Mouse (Mus musculus) heart, embryonic 15.5 days (tissue): ENCODE measurements around the gene Usp8. TPM values are rescaled to one million over a fixed set of nuclear protein-coding genes. Genes with fewer than 3 reads are reported as not detected.

ENCODE experiments used
- ATAC-seq: fragments of 200-750 bp; cut with Nextera tagmentation; replicated peaks from 2 replicates; pipeline ENCODE4 v1.8.0; 2017; ENCODE audit warnings: low read depth, moderate TSS enrichment; ENCODE audit not compliant: insufficient number of reproducible peaks, insufficient read depth, low FRiP score
- H3K27ac ChIP-seq: fragments of 300-500 bp; sonication (generic); 2 replicates; pipeline ENCODE4 v1.5.1; 2015; ENCODE audit warnings: mild to moderate bottlenecking, inconsistent platforms
- H3K27me3 ChIP-seq: fragments of 300-500 bp; sonication (generic); 2 replicates; pipeline ENCODE4 v1.6.1; 2015; ENCODE audit warnings: inconsistent platforms
- H3K36me3 ChIP-seq: fragments of 300-500 bp; sonication (generic); 2 replicates; pipeline ENCODE4 v1.6.1; 2015; ENCODE audit warnings: mild to moderate bottlenecking, inconsistent platforms
- H3K4me1 ChIP-seq: fragments of 300-500 bp; sonication (generic); replicated peaks from 2 replicates; pipeline ENCODE4 v1.6.1; 2015; ENCODE audit warnings: inconsistent platforms
- H3K4me2 ChIP-seq: fragments of 300-500 bp; sonication (generic); 2 replicates; pipeline ENCODE4 v1.6.1; 2015; ENCODE audit warnings: inconsistent platforms, mild to moderate bottlenecking, moderate library complexity
- H3K4me3 ChIP-seq: fragments of 300-500 bp; sonication (generic); 2 replicates; pipeline ENCODE4 v1.5.1; 2015; ENCODE audit warnings: mild to moderate bottlenecking, inconsistent platforms
- H3K9ac ChIP-seq: fragments of 300-500 bp; sonication (generic); 2 replicates; pipeline ENCODE4 v1.6.1; 2015; ENCODE audit warnings: mild to moderate bottlenecking, inconsistent platforms
- H3K9me3 ChIP-seq: fragments of 300-500 bp; sonication (generic); replicated peaks from 2 replicates; pipeline ENCODE4 v1.6.1; 2016; ENCODE audit warnings: inconsistent platforms
- WGBS: fragments of 180-500 bp; shearing (Covaris S2); methylation state at CpG from one replicate; pipeline ENCODE4 v1.1.7; 2015; ENCODE audit warnings: mixed read lengths; 5-methylcytosine and 5-hydroxymethylcytosine counted together
- polyA plus RNA-seq: library from polyadenylated mRNA; unstranded; fragments of >200 nt; fragmentation: Nextera tagmentation; extraction: Ambion mirVana; gene quantifications from 2 replicates; pipeline ENCODE4 v1.2.1, GENCODE M21; 2015

The Usp8 gene
- polyA plus RNA-seq, 1 experiment from 2014 or later, result 26.8 TPM

DNA sequence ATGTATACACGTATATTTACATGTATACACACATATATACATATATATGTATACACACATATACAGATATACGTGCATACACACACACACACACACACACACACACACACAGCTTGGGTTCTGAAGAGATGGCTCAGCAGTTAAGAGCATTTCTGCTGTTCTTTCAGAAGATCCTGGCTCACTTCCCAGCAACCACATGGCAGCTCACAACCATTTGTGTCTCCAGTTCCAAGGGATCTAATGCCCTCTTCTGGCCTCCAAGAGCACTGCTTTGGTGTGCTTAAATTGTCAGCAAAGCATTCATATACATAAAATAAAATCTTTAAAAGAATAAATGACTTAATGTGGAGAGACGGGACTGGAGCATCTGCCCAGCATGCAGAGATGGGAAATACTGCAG lies 75.3 kb downstream of the Usp8 start:
- H3K9me3 ChIP-seq, result no peaks in the 10 kb centered on the region
- H3K4me1 ChIP-seq, result peaks cover 1% of the 10 kb centered on the region
- no peak for ATAC-seq
- no peak overlapping the region for H3K4me2 ChIP-seq
- H3K9ac ChIP-seq, result no peak overlapping the region
- no peak overlapping the region for H3K27ac ChIP-seq
- no peaks in the 10 kb centered on the region for H3K27me3 ChIP-seq
- H3K36me3 ChIP-seq, result no peaks in the 10 kb centered on the region
- H3K4me3 ChIP-seq, result no peak overlapping the region
- WGBS, result 77% methylated on average over 3 of the region's 3 CpGs

DNA sequence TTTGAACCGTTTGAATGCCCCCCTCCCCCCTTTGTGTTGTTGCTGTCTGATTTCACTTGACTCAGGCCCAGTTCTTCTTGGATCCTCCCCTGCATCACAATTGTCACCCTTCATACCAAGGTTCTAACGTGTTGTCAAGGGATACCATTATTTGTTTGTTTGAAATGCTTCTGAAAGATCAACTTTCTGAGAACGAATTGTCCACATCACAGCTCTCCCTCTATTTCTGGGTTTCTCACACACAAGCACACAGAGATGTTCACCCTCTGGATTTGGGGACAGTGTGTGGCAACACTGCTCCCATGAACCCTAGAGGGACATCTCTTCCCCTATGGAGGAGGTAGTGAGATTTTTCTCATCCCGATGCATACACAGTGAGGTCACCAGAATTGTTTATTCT lies 76.2 kb downstream of the Usp8 start, which contains the start of gene Usp50:
Gene Usp50, minus strand, starts transcription at position 101 of the 400 bp plus-strand sequence.
- 62% methylated on average over 4 of the region's 4 CpGs for WGBS
- no peak within 1 kb of the TSS for H3K9ac ChIP-seq
- H3K27me3 ChIP-seq, result no peaks in the 10 kb centered on the region
- no peak within 1 kb of the TSS for H3K4me3 ChIP-seq
- H3K4me2 ChIP-seq, result no peak within 1 kb of the TSS
- no peak within 1 kb of the TSS for H3K27ac ChIP-seq
- ATAC-seq, result no peak
- H3K36me3 ChIP-seq, result no peaks in the 10 kb centered on the region
- H3K4me1 ChIP-seq, result peaks cover 8% of the 10 kb centered on the region
- H3K9me3 ChIP-seq, result no peaks in the 10 kb centered on the region

DNA sequence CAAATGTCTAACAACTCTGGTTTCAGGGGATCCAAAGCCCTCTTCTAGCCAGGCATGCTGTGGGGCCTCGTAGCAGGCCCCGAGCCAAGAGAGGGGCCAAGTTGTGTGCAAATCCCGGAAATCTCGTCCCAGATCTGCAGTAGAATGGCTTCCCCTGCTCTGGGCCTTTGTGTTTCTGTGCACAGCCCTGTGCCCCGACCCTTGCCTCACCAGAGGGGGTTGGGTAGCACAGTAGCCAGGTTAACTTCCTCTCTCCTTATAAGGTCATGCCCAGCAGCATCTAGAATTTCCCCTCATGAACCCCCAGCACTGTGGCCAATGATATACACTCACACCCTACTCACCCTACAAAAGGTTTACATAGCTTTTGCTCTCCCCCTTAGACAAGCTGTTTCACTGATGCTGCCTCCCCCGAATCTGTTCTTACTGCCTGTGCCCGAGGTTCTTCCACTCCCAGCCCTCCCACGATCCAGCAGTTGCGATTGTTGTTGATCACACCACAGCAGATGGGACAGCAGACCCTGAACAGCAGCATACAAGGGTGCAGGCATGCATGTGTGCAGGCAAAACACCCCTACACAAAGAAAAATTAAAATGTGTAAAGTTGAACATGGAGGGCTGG lies 80.7 kb downstream of the Usp8 start:
- Histone ChIP-seq H3K4me3 (no peak overlapping the region), H3K4me1 (peaks cover 8% of the 10 kb centered on the region), H3K27me3 (no peaks in the 10 kb centered on the region), H3K9me3 (no peaks in the 10 kb centered on the region), H3K9ac (no peak overlapping the region), H3K4me2 (no peak overlapping the region), H3K27ac (no peak overlapping the region), H3K36me3 (peaks cover 18% of the 10 kb centered on the region)
- ATAC-seq, result peak; percentile 55
- 39% methylated on average over 9 of the region's 9 CpGs for whole genome bisulfite sequencing

- H3K9ac ChIP-seq, result no peak overlapping the region
- H3K9me3 ChIP-seq, result no peaks in the 10 kb centered on the region
- no peak for ATAC-seq
- H3K4me2 ChIP-seq, result no peak overlapping the region
- no peaks in the 10 kb centered on the region for H3K27me3 ChIP-seq
- no peak overlapping the region for H3K27ac ChIP-seq
- no peak overlapping the region for H3K4me3 ChIP-seq
- H3K4me1 ChIP-seq, result peaks cover 6% of the 10 kb centered on the region
- 71% methylated on average over 5 of the region's 5 CpGs for WGBS
- peaks cover 59% of the 10 kb centered on the region for H3K36me3 ChIP-seq
These were observed 85.5 kb downstream of the Usp8 start for GRCm38 (mm10) chr2:126792611-126793010.

DNA sequence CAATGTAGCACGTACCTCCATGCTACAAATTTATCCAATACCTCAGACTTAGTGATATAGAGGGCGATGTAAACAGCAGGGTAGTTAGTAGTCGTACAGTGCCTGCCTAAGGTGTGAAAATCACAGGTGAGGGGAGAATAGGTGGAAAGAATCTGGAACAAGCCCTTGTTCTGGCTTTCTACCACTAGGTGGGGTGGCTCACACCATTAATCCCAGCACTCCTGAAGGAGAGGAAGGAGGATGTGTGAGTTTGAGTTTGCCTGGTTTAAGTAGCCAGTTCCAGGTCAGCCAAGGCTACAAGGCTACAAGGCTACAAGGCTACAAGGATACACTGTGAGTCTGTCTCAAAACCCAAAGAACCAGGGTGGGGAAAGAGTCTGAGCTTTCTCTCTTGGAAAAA lies 88.6 kb downstream of the Usp8 start:
- WGBS, result 82% methylated on average over 3 of the region's 3 CpGs

DNA sequence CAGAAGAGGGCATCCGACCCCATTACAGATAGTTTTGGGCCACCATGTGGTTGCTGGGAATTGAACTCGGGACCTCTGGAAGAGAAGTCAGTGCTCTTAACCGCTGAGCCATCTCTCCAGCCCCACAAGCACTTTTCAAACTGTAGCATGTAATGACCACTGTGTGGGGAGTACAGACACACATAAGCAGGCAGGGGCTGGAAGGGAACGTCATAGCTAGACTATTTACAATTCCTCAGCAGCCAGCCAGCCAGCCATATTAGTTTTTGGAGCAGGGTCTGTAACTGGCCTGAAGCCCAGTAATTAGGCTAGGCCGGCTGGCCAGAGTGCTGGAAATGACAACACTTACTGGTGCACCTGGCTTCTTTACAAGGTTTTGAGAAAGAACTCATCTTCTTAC lies 91.3 kb downstream of the Usp8 start:
- Histone ChIP-seq H3K4me3 (no peak overlapping the region), H3K36me3 (peaks cover 77% of the 10 kb centered on the region), H3K9ac (no peak overlapping the region), H3K4me1 (no peaks in the 10 kb centered on the region), H3K27ac (no peak overlapping the region), H3K4me2 (no peak overlapping the region), H3K9me3 (no peaks in the 10 kb centered on the region), H3K27me3 (no peaks in the 10 kb centered on the region)
- no peak for ATAC-seq
- WGBS, result 71% methylated on average over 5 of the region's 5 CpGs

More for the DNA sequence above, 88.6 kb downstream of the Usp8 start:
- no peak overlapping the region for H3K4me2 ChIP-seq
- no peak overlapping the region for H3K4me3 ChIP-seq
- no peaks in the 10 kb centered on the region for H3K9me3 ChIP-seq
- no peak overlapping the region for H3K9ac ChIP-seq
- H3K36me3 ChIP-seq, result peaks cover 83% of the 10 kb centered on the region
- no peak for ATAC-seq
- H3K27ac ChIP-seq, result no peak overlapping the region
- no peaks in the 10 kb centered on the region for H3K4me1 ChIP-seq
- H3K27me3 ChIP-seq, result no peaks in the 10 kb centered on the region

DNA sequence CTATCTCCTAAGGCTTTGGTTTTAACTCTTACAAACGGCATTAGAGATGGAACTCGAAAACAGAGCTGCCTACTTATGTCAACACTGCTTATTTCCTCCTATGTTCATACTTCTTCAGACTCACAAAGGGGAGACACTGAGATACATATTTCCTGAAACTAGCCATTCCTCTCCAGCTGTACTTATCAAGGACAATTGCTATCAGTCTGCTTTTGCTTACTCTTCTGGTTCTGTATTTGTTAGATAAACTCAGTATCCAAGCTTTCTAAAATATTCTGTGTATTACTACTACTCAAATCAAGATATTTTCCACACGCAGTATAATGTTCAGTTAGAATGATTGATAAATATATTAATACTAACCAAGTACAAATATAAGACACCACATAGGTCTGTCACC lies 94.9 kb downstream of the Usp8 start:
- no peak for ATAC-seq

More for the DNA sequence above, 94.9 kb downstream of the Usp8 start:
- 87% methylated on average over 3 of the region's 3 CpGs for WGBS
- H3K27ac ChIP-seq, result no peak overlapping the region
- H3K27me3 ChIP-seq, result no peaks in the 10 kb centered on the region
- H3K9me3 ChIP-seq, result no peaks in the 10 kb centered on the region
- H3K36me3 ChIP-seq, result peaks cover 69% of the 10 kb centered on the region
- H3K4me1 ChIP-seq, result no peaks in the 10 kb centered on the region
- no peak overlapping the region for H3K9ac ChIP-seq
- H3K4me3 ChIP-seq, result no peak overlapping the region
- H3K4me2 ChIP-seq, result no peak overlapping the region

Other genes starting within 250 kb of the Usp8 start
- gene Atp8b4, start 206.7 kb upstream of the Usp8 start, polyA plus RNA-seq, result 0.34 and 3.0 TPM in 2 replicates
- 0.24 and 1.1 TPM in 2 replicates for gene Slc27a2, start 154.9 kb upstream of the Usp8 start, polyA plus RNA-seq
- gene Hdc, start 88.0 kb upstream of the Usp8 start, polyA plus RNA-seq, result 9.2 and 10.6 TPM in 2 replicates
- gene Gabpb1, start 31.0 kb upstream of the Usp8 start, polyA plus RNA-seq, result 28.5 and 32.6 TPM in 2 replicates
- gene Usp50, start 76.1 kb downstream of the Usp8 start, polyA plus RNA-seq, result 1.8 and 2.2 TPM in 2 replicates
- 40.1 and 42.7 TPM in 2 replicates for gene Trpm7, start 168.9 kb downstream of the Usp8 start, polyA plus RNA-seq
- gene Sppl2a, start 225.9 kb downstream of the Usp8 start, polyA plus RNA-seq, result 34.6 and 39.0 TPM in 2 replicates